Mouse (Mus musculus): ENCODE results near the gene Nhlrc4. TPM values are rescaled to one million over a fixed set of nuclear protein-coding genes. Genes with fewer than 3 reads are reported as not detected.
A peak's percentile ranks its signal among the peaks of the same experiment; 100 is the strongest.

Nhlrc4 gene
- polyA plus RNA-seq (2016; fragmentation: Nextera tagmentation; extraction: Ambion mirVana), result 5.0 and 7.3 TPM in 2 replicates

DNA sequence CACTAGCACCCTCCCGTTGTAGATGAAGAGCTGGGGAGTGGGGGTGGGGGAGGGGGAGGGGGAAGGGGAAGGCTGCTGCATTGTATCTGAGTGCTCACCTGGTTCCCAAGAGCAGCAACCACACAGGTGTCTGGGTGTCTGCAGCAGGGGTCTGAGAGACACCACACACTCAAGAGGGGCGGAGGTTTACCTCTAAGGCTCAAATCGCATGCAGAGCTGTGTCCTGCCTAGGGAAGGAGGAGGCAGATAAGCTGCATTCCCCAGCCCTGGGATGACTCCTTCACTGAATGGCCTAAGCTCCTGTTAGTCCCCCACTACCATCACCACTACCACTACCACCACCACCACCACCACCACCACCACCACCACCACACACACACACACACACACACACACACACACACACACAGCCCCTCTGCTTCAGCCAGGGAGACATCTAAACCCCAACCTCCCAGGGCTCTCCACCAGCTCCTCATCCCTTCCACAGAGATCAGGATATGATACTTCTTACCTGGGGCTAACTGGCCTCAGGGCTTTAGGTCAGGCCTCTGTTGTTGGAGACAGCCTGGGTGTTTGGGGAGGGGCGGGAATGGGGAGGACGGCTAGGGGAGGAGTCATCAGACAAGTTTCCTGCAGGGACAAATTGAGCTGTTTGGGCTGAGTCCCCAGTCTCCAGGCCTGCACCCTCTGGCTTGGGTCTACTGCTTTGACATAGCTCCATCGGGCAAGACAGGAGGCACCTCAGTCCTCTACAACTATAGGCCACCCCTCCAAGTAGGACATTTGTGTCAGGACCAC lies at the start of gene Nhlrc4, which contains the start of gene Pigq:
Gene Nhlrc4 (minus strand): TSS at position 596 of the 798 bp plus-strand sequence.
Gene Pigq (minus strand): TSS at position 571 of the 798 bp plus-strand sequence.
- Histone ChIP-seq H3K27me3 (replicated peaks) (peaks cover 2% of the 10 kb centered on the region), H3K36me3 (peaks cover 16% of the 10 kb centered on the region), H3K9ac (peak within 1 kb of the TSS; percentile 99), H3K27ac (peak within 1 kb of the TSS; percentile 99), H3K4me1 (peaks cover 72% of the 10 kb centered on the region), H3K4me2 (peak within 1 kb of the TSS; percentile 81), H3K9me3 (replicated peaks) (no peaks in the 10 kb centered on the region), H3K4me3 (peak within 1 kb of the TSS; percentile 93)
- WGBS (ENCODE audit: insufficient replicate concordance), result 24% methylated on average over 6 of the region's 6 CpGs
- peak; percentile 70 for ATAC-seq

DNA sequence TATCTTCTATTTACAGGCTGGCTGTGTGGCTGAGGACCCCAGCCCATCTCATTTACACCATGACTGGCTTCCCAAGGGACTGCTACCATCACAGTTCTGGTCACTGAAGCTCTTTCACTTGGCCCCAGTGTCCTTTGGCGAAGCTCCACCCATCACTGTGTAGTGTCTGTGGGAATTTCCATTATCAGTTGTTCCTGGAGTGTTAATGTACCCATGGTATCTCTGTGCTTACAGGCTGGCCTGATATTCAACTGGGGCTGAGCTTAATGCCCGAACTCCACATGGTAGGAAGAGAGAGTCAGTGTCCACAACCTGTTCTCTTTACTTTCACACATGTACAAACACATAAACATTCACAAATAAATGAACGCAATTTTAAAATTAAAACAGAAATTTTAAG lies 48.7 kb upstream of the Nhlrc4 start:
- ATAC-seq, result peak; percentile 66; the same call in 1 of the 2 replicates
- 45% methylated on average over 3 of the region's 3 CpGs for WGBS (ENCODE audit: insufficient replicate concordance)

DNA sequence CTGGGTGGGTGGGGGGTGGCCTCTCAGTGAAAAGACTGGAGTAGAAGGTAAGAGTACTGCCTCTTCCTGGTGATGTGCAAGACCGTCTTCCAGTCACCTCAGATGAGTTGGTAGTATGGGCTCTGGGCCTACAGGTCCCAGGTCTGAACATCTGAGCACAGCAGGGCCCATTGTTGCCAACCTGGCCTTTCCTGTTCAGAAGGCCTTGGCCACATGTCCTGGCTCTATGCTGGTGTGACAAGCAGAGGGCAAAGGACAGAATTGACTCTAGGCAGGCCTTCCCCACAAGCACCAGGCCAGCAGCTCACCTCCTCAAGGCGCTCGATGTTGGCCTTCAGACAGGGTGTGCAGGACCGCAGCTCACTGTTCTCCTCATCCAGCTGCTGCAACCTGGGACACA lies 47.5 kb upstream of the Nhlrc4 start:
- WGBS (ENCODE audit: insufficient replicate concordance), result 91% methylated on average over 4 of the region's 4 CpGs
- Histone ChIP-seq H3K9me3 (replicated peaks) (no peaks in the 10 kb centered on the region), H3K27ac (no peak overlapping the region), H3K9ac (no peak overlapping the region), H3K27me3 (replicated peaks) (no peaks in the 10 kb centered on the region), H3K4me1 (peaks cover 31% of the 10 kb centered on the region), H3K4me3 (no peak overlapping the region), H3K4me2 (no peak overlapping the region), H3K36me3 (peaks cover 22% of the 10 kb centered on the region; the same call in 1 of the 2 replicates)
- ATAC-seq, result no peak

More for the DNA sequence above, 48.7 kb upstream of the Nhlrc4 start:
- no peak overlapping the region for H3K9ac ChIP-seq
- no peak overlapping the region for H3K4me3 ChIP-seq
- H3K36me3 ChIP-seq, result peaks cover 22% of the 10 kb centered on the region; the same call in 1 of the 2 replicates
- peaks cover 31% of the 10 kb centered on the region for H3K4me1 ChIP-seq
- H3K27me3 ChIP-seq (replicated peaks), result no peaks in the 10 kb centered on the region
- no peak overlapping the region for H3K4me2 ChIP-seq
- H3K9me3 ChIP-seq (replicated peaks), result no peaks in the 10 kb centered on the region
- H3K27ac ChIP-seq, result no peak overlapping the region

DNA sequence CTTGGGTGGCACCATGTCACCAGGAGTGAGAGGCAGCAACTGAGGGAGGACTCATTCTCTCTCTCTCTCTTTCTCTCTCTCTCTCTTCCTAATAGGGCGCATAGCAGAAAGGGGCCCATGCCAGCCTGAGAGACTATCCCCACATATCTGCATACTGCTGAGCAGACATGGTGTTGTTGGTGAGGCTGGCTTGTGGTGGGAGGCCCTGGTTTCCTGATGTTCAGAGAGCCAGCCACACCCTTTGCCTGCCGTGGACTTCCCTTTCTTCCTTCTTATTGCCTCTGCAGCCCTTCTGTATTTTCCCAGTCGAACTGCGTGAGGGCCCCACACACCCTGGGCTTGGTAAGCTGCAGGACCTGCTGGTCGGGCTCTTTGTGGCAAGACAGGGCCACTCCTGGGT lies 45.6 kb upstream of the Nhlrc4 start:
- ATAC-seq, result no peak
- no peaks in the 10 kb centered on the region for H3K9me3 ChIP-seq (replicated peaks)

DNA sequence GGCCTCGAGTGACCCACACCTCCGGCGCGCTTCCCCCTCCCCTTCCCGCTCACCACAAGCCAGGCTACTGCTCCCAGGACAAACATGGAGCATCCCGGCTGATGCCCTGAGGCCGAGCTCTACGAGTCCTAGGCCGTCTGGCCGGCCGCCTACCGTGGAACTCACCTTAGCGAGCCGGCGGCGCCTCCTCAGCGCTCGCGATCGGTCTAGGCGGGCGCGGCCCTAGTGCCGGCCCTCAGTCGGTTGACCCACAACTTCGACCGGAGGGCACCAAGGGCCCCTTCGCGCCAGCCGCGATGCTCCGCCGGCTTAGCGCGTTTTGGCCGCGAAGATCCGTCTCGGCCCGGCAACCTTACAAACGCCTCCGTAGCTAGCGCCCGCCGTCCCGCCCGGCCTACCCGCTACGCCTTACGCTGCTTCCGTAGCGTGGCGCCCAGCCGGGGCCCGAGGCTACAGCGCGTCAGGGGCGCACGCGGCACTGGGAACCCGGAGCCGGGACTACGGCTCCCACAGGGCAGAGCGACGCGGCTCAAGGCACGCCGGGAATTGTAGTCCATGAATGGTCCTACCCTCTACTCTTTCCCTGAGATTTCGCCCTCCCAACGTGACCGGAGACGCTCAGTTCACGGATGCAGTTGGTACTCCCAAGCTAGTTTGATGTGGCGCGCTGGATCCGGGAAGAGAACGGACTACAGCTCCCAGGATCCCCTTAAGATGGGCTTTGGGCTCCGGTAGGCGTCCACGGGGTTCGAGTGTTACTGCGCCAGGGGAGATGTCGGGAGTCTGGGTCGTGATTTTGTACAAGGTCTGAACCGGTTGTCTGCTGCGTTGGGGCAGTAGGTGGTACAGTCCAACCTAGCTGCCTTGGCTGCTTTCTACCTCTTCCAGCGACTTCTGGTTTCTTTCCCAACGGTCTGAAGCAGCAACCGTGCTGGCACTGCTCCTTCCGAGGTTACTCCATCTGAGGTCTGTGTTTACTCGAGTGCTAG lies 40.8 kb upstream of the Nhlrc4 start, which contains the start of gene Capn15:
Gene Capn15 (minus strand): TSS at position 491 of the 989 bp plus-strand sequence.
- Histone ChIP-seq H3K4me1 (peaks cover 67% of the 10 kb centered on the region), H3K36me3 (0 out of 2 replicates have a peak, but pooled peaks cover under 1% of the 10 kb centered on the region), H3K9ac (peak within 1 kb of the TSS; percentile 92), H3K4me2 (peak within 1 kb of the TSS; percentile 96), H3K27ac (peak within 1 kb of the TSS; percentile 85), H3K27me3 (replicated peaks) (peaks cover 5% of the 10 kb centered on the region), H3K9me3 (replicated peaks) (no peaks in the 10 kb centered on the region), H3K4me3 (peak within 1 kb of the TSS; percentile 91)
- WGBS (ENCODE audit: insufficient replicate concordance), result under 1% methylated on average over 90 of the region's 91 CpGs
- peak; percentile 96 for ATAC-seq

More for the DNA sequence above, 45.6 kb upstream of the Nhlrc4 start:
- peaks cover 5% of the 10 kb centered on the region for H3K27me3 ChIP-seq (replicated peaks)
- peaks cover 22% of the 10 kb centered on the region; the same call in 1 of the 2 replicates for H3K36me3 ChIP-seq
- peak overlapping the region; percentile 13; the same call in 1 of the 2 replicates for H3K27ac ChIP-seq
- H3K4me3 ChIP-seq, result no peak overlapping the region
- 15% methylated on average over 5 of the region's 5 CpGs for WGBS (ENCODE audit: insufficient replicate concordance)
- peaks cover 42% of the 10 kb centered on the region for H3K4me1 ChIP-seq
- no peak overlapping the region for H3K4me2 ChIP-seq
- no peak overlapping the region for H3K9ac ChIP-seq

DNA sequence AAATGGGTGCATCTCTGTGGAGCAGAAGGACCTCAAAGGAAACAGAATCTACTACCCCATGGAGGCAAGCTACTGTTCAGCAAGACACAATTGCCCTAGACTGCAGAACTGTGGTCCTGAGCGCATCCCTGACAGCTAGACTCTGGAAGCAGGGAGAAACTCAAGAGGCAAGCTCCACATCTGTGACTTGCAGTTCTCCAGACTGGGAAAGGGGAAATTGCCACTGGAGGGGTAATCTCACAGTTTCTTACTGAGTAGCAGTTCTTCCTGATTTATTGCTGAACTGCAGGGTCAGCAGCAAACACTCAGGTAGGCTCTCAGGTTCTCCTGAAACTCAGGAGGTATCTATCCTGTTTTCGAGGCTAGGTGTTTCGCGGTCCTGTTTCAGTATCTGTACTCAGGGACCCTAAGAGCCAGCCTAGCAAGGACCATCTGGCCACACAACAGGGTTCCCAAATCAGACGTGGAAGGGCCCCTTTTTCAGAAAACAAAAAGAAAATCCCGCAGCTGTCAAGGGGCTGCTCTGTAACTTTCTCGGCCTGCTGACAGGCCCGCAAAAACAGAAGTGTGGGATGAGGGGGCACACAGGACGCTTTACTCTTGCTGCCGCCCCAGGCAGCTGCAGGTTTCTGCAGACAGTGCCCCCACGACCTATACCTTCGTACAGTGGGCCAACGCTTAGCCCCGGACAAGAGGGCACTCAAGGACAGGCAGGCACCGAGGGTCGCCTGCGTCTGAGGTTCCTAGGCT lies 40.0 kb upstream of the Nhlrc4 start:
- ATAC-seq, result no peak

DNA sequence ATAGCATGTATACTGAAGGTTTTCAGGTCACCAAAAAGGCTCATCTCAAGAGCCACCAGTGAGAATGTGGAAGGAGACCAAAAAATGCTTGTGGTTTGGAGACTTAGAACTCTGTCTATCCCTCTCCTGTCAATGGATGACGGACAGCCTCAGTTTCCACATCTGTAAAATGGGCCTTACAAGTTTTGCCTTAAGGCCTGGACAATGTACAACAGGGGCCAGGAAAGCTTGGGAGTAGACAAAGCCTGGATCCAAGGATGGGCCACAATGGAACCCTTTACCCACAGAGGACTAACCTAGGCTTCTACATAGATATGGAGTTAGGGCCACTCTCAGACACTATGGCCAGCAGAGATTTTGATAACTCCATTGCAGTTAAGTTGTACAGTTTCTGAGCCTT lies 39.3 kb upstream of the Nhlrc4 start:
- Histone ChIP-seq H3K9me3 (replicated peaks) (no peaks in the 10 kb centered on the region), H3K4me1 (peaks cover 70% of the 10 kb centered on the region), H3K27me3 (replicated peaks) (peaks cover 5% of the 10 kb centered on the region), H3K4me3 (peak overlapping the region; percentile 91), H3K36me3 (no peaks in the 10 kb centered on the region), H3K27ac (0 out of 2 replicates have a peak overlapping the region, but pooled peaks have one; percentile 85), H3K9ac (peak overlapping the region; percentile 92), H3K4me2 (peak overlapping the region; percentile 96)
- WGBS (ENCODE audit: insufficient replicate concordance), result 76% methylated on average over 1 of the region's 1 CpGs
- no peak for ATAC-seq

More for the DNA sequence above, 40.0 kb upstream of the Nhlrc4 start:
- Histone ChIP-seq H3K9me3 (replicated peaks) (no peaks in the 10 kb centered on the region), H3K36me3 (no peaks in the 10 kb centered on the region), H3K4me3 (peak overlapping the region; percentile 91), H3K27ac (peak overlapping the region; percentile 85), H3K4me1 (peaks cover 67% of the 10 kb centered on the region), H3K4me2 (peak overlapping the region; percentile 96), H3K27me3 (replicated peaks) (peaks cover 5% of the 10 kb centered on the region), H3K9ac (peak overlapping the region; percentile 92)
- 9% methylated on average over 17 of the region's 17 CpGs for WGBS (ENCODE audit: insufficient replicate concordance)

DNA sequence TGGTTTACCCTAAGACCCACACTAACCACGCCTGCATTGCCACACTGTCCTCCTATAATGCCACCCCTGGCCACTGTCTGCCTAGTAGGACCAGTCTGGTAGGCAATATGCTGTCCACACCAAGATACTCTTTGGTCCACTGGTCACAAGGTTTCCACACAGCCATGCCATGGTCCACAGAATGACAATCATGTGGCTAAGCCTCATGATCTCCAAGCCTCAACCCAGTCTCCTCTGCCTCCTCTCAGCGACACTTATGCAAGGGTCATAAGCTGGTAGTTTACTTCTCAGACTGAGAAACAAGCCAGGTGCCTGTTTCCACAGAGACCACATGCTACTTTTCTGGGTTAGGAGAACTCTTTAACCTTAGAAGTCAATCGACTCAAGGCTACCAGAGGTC lies 38.2 kb upstream of the Nhlrc4 start:
- peak overlapping the region; percentile 96; the same call in 1 of the 2 replicates for H3K4me2 ChIP-seq
- ATAC-seq, result no peak
- peaks cover 5% of the 10 kb centered on the region for H3K36me3 ChIP-seq
- H3K9ac ChIP-seq, result peak overlapping the region; percentile 3; the same call in 1 of the 2 replicates
- H3K9me3 ChIP-seq (replicated peaks), result no peaks in the 10 kb centered on the region
- peaks cover 5% of the 10 kb centered on the region for H3K27me3 ChIP-seq (replicated peaks)
- H3K4me1 ChIP-seq, result peaks cover 76% of the 10 kb centered on the region
- 86% methylated on average over 3 of the region's 3 CpGs for WGBS (ENCODE audit: insufficient replicate concordance)
- H3K4me3 ChIP-seq, result no peak overlapping the region
- 0 out of 2 replicates have a peak overlapping the region, but pooled peaks have one; percentile 22 for H3K27ac ChIP-seq

DNA sequence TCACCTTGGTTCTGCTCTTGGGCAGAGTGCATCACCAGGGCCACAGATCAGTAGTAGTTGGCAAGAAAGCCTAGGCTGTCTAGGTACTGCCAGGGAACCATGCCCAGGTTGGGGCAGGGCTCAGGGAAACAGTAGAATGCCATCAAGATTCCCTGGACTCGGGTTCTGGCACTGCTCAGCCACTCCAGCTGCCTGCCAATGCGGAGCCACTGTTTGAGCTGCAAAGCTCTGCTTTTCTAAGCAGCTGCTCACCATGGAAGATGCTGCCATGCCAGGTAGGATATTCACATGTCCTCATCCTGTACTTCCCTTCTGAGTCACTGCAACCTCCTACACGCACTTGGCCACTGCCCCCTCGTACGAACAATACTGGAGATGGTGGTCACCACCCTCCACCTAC lies 36.1 kb upstream of the Nhlrc4 start:
- Histone ChIP-seq H3K27me3 (replicated peaks) (no peaks in the 10 kb centered on the region), H3K27ac (peak overlapping the region; percentile 51), H3K4me1 (peaks cover 82% of the 10 kb centered on the region), H3K9me3 (replicated peaks) (no peaks in the 10 kb centered on the region), H3K9ac (0 out of 2 replicates have a peak overlapping the region, but pooled peaks have one; percentile 23), H3K4me2 (no peak overlapping the region), H3K36me3 (peaks cover 12% of the 10 kb centered on the region), H3K4me3 (no peak overlapping the region)
- WGBS (ENCODE audit: insufficient replicate concordance), result 81% methylated on average over 5 of the region's 5 CpGs
- no peak for ATAC-seq

DNA sequence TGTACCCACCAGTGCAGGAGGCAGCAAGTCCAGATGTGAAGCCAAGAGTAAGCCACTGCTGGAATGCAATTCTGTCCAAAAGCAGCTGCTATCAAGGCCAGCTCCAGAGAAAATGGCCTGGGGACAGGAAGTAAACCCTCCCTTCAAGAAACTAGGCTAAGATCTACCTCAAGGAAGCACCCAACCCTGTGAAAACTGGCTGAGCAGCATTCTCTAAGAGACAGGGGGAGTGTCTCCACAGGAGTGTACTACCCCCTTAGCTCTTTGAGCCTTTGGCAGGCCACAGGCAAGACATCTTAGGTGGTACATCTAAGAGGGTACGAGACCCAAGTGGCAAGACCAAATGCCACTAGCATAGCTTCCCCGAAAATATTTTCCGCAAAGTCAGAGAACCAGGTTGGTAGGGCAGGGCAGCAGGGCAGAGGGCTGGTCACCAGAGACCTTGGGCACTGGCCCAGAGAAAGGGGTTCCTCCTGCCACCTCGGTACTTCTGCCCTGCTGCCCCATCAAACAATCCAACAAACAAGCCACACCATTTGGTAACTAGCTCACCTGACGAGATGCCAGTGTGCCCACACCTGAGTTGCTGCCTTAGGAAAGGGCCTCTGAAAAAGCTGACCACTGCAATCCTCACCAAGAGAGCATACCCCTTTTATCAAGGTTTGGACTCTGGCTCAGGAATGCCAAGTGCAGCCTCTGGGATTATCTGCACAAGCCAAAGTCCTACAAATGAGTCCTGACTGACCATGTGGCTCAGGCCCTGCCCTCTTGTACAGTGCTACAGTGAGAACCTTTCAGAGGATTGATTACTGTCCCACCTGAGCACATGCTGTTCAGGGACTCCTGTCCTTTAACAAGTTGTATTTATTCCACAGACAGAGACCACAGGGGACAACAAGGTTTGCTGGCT lies 35.3 kb upstream of the Nhlrc4 start:
- no peaks in the 10 kb centered on the region for H3K9me3 ChIP-seq (replicated peaks)
- 79% methylated on average over 5 of the region's 5 CpGs for WGBS (ENCODE audit: insufficient replicate concordance)
- peaks cover 16% of the 10 kb centered on the region for H3K36me3 ChIP-seq
- H3K4me2 ChIP-seq, result no peak overlapping the region
- peak overlapping the region; percentile 51 for H3K27ac ChIP-seq
- H3K4me1 ChIP-seq, result peaks cover 78% of the 10 kb centered on the region
- H3K4me3 ChIP-seq, result no peak overlapping the region
- no peaks in the 10 kb centered on the region for H3K27me3 ChIP-seq (replicated peaks)
- no peak for ATAC-seq
- H3K9ac ChIP-seq, result 0 out of 2 replicates have a peak overlapping the region, but pooled peaks have one; percentile 8

All from liver, embryonic 12.5 days (tissue).